Mouse (Mus musculus): ENCODE measurements around the gene Rusc1. TPM values are rescaled to one million over a fixed set of nuclear protein-coding genes. Genes with fewer than 3 reads are reported as not detected.

Gene Rusc1
- polyA plus RNA-seq, 1 experiment from 2014 or later: 67.1 TPM

- H3K4me3 ChIP-seq: no peak overlapping the region
- peaks cover 66% of the 10 kb centered on the region for H3K36me3 ChIP-seq
- WGBS: 87% methylated on average over 4 of the region's 4 CpGs
- no peak overlapping the region for H3K9ac ChIP-seq
- H3K27me3 ChIP-seq: no peaks in the 10 kb centered on the region
- H3K4me1 ChIP-seq: no peaks in the 10 kb centered on the region
- ATAC-seq (ENCODE audit: low FRiP score): no peak
- no peaks in the 10 kb centered on the region for H3K9me3 ChIP-seq (replicated peaks)
- H3K27ac ChIP-seq: no peak overlapping the region
- no peak overlapping the region for H3K4me2 ChIP-seq (replicated peaks)
These were observed 49.8 kb downstream of the Rusc1 start for GRCm38 (mm10) chr3:89043359-89043758.

Other genes with a start within 250 kb of the Rusc1 start
- 40.8 and 42.0 TPM in 2 replicates for gene Msto1, start 179.3 kb downstream of the Rusc1 start, polyA plus RNA-seq (2016; fragmentation: Nextera tagmentation; extraction: Ambion mirVana)
- 22.0 and 22.5 TPM in 2 replicates for gene Ash1l, start 142.7 kb downstream of the Rusc1 start, polyA plus RNA-seq (2016; fragmentation: Nextera tagmentation; extraction: Ambion mirVana)
- gene Dap3, start 142.1 kb downstream of the Rusc1 start, polyA plus RNA-seq (2016; fragmentation: Nextera tagmentation; extraction: Ambion mirVana): 144 and 145 TPM in 2 replicates
- not detected in 2 replicates for gene Gm43738, start 7.8 kb upstream of the Rusc1 start, polyA plus RNA-seq (2016; fragmentation: Nextera tagmentation; extraction: Ambion mirVana)
- 284 TPM in 2 replicates for gene Fdps, start 8.6 kb upstream of the Rusc1 start, polyA plus RNA-seq (2016; fragmentation: Nextera tagmentation; extraction: Ambion mirVana)
- gene Pklr, start 42.8 kb upstream of the Rusc1 start, polyA plus RNA-seq (2016; fragmentation: Nextera tagmentation; extraction: Ambion mirVana): 0.25 and 0.96 TPM in 2 replicates
- 20.7 and 22.3 TPM in 2 replicates for gene Hcn3, start 66.9 kb upstream of the Rusc1 start, polyA plus RNA-seq (2016; fragmentation: Nextera tagmentation; extraction: Ambion mirVana)
- 38.8 and 44.4 TPM in 2 replicates for gene Clk2, start 71.5 kb upstream of the Rusc1 start, polyA plus RNA-seq (2016; fragmentation: Nextera tagmentation; extraction: Ambion mirVana)
- gene Scamp3, start 84.2 kb upstream of the Rusc1 start, polyA plus RNA-seq (2016; fragmentation: Nextera tagmentation; extraction: Ambion mirVana): 105 and 107 TPM in 2 replicates
- 33.4 and 34.2 TPM in 2 replicates for gene Fam189b, start 89.8 kb upstream of the Rusc1 start, polyA plus RNA-seq (2016; fragmentation: Nextera tagmentation; extraction: Ambion mirVana)
- gene Gba, start 109.6 kb upstream of the Rusc1 start, polyA plus RNA-seq (2016; fragmentation: Nextera tagmentation; extraction: Ambion mirVana): 50.3 and 51.3 TPM in 2 replicates
- gene Thbs3, start 121.9 kb upstream of the Rusc1 start, polyA plus RNA-seq (2016; fragmentation: Nextera tagmentation; extraction: Ambion mirVana): 64.5 and 71.3 TPM in 2 replicates
- 174 and 175 TPM in 2 replicates for gene Mtx1, start 133.8 kb upstream of the Rusc1 start, polyA plus RNA-seq (2016; fragmentation: Nextera tagmentation; extraction: Ambion mirVana)
- gene Muc1, start 135.7 kb upstream of the Rusc1 start, polyA plus RNA-seq (2016; fragmentation: Nextera tagmentation; extraction: Ambion mirVana): 1.5 and 1.6 TPM in 2 replicates
- 247 and 271 TPM in 2 replicates for gene Krtcap2, start 152.7 kb upstream of the Rusc1 start, polyA plus RNA-seq (2016; fragmentation: Nextera tagmentation; extraction: Ambion mirVana)
- gene Trim46, start 153.0 kb upstream of the Rusc1 start, polyA plus RNA-seq (2016; fragmentation: Nextera tagmentation; extraction: Ambion mirVana): 27.2 and 29.6 TPM in 2 replicates
- gene Dpm3, start 166.0 kb upstream of the Rusc1 start, polyA plus RNA-seq (2016; fragmentation: Nextera tagmentation; extraction: Ambion mirVana): 63.9 and 86.7 TPM in 2 replicates
- 44.9 and 46.8 TPM in 2 replicates for gene Slc50a1, start 177.3 kb upstream of the Rusc1 start, polyA plus RNA-seq (2016; fragmentation: Nextera tagmentation; extraction: Ambion mirVana)
- 14.3 and 15.4 TPM in 2 replicates for gene Efna1, start 187.8 kb upstream of the Rusc1 start, polyA plus RNA-seq (2016; fragmentation: Nextera tagmentation; extraction: Ambion mirVana)
- gene Efna3, start 229.7 kb upstream of the Rusc1 start, polyA plus RNA-seq (2016; fragmentation: Nextera tagmentation; extraction: Ambion mirVana): 21.7 and 22.2 TPM in 2 replicates
- gene Efna4, start 244.7 kb upstream of the Rusc1 start, polyA plus RNA-seq (2016; fragmentation: Nextera tagmentation; extraction: Ambion mirVana): 20.5 and 21.4 TPM in 2 replicates